Mouse (Mus musculus): Measurements from ENCODE around the gene Bcl2l11.
A peak's percentile ranks its signal among the peaks of the same experiment; 100 is the strongest.

Gene Bcl2l11

DNA sequence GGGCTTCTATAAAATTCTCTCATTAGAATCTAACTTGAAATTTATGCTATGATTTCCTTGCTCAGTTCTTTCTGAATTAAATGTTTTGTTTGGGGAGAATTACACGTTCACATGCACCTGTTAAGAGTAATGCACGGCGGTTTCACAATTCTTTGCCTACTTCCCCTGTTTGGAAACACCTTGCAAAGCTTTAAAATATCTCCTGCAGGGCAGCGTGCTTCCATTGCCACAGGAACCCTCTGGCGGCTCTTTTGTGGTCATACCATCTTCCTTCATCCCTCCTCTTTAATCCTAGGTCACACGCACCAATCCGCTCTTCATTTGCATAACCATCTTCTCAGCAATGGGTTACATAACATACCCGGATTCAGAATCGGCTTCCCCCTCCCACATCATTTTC, 14.3 kb upstream of the Bcl2l11 start:
- DNase-seq (ENCODE audit: low spot score in 2 of 2): no peak

DNA sequence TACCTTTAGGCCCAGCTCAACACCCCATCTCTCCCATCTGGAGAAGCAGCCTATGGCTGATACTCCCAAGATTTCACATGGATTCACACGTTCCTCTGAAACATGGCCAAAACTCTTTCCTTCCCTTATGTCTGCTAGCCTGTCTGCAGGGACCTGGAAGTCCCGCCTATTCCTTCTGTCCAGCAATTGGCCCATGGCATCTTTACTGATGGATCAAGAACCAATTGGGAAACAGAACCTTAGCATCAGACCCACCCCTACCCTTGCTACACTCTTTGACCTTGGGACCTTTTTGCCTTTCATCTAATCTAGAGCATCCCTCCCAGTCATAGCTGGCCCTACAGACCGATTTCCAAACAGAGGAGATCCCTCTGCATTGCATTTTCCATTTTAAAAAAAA, 11.2 kb upstream of the Bcl2l11 start:
- no peak for DNase-seq (ENCODE audit: low spot score in 2 of 2)

DNA sequence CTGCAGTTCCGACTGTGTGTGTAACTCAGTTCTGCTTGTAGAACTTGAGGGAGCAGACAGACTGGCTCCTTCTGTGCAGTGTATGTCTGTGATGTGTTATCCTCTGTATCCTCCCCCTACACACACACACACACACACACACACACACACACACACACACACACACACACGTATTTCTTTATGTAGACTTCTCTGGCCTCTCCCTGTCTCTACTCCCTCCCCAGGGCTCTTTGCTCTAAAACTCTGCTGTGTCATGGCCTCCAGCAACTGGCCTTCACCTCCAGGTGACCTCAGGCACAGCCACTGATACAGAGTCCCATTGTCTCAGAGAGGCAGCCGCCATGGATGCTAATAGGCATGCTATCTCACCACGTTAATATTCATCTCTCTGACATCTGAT, 10.3 kb upstream of the Bcl2l11 start:
- DNase-seq (ENCODE audit: low spot score in 2 of 2): no peak

DNA sequence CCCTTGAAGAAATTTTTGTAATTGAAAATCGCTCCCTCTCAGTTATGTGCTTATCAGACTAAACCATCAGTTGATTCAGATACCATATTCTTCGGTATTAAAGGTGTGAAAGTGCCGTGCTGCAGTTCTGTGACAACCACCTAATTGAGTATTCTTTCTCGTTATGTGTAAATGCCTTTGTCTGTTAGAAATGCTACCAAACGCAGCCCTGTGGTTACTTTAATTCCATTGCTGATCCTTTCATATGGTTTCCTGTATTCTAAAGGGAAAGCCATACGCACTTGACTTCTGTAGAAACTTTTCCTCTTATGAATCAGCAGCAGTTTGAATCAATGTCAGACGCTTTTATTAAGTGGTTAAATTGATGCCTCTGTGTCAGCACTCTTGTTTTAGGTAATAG, 8.2 kb upstream of the Bcl2l11 start:
- no peak for DNase-seq (ENCODE audit: low spot score in 2 of 2)

DNA sequence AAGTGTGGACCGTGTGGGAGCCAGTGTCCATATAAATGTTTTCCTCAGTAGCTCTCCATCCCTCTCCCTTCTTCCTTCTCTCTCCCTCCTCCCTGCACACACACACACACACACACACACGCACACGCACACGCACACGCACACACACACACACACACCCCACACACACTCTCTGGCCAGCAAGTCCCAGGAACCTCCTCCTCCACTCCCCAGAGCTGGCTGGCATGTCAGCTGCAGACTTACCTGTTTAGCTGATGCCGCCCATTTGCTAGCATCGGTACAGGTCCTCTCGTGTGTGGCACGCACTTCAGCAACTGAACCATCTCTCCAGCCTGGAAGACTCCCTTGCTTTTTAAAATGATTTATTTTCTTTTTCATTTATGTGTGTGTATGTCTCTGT, 6.9 kb upstream of the Bcl2l11 start:
- no peak for DNase-seq (ENCODE audit: low spot score in 2 of 2)

DNA sequence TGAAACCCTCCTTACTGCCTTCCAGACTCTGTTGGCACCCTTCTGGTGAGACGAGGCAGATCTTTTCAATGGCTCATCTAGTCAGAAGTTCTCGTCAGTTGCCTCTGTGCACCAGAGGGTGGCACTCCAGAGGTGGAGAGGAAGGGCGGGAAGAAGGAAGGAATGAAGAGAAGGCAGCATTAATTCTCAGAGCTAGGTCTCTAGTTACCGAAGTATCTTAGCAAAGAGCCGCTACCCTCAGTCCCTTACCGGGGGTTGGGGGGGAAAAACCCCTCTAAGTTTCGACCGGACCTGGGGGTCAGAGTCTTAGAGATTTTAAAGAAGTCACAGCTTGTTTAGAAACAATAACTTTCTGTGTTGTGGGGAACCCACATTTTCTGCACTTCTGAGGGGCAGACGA, 3.3 kb upstream of the Bcl2l11 start:
- peak; percentile 66 to 69 for DNase-seq (ENCODE audit: low spot score in 2 of 2)

DNA sequence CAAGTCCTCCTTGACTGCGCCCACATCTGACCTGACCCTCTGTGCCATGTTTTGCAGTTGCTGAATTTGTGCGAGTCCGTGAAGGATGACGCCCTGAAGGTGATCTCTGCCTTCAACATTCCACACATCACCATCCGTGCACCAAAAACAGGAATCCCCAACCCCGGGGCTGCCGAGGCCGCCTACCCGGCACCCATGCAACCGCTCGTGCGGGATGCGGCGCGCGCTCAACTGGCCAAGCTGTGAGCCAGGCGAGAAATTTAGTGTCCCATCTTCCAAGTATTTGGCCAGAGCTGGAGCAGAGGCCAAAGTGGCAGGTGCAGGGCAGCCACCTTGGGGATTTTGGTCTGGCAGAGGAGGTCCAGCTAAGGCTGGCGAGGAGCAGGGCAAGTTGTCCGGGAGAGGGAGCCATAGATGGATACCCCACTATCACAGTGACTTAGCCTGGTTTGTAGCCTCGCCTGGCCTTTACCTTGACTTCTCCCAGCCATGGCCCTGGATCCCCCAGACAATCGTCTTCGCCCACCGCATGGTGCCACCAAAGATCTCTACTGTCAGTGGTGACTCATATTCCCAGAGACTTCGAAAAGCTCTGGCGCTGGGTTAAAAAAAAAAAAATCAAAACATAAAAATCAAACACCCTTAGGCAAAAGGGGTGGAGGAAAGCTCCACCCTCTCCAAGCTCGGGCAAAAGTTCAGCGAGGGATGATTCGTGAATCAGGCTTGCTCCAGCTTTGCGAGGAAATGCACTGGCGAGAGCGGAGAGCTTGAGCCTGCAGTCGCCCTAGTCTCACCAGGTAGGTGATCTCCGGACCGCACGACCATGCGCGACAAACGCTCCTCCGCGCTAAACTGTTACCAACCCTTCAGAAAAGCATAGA, 2.7 kb upstream of the Bcl2l11 start:
- DNase-seq (ENCODE audit: low spot score in 2 of 2): peak in 1 of 2 experiments; percentile 36

DNA sequence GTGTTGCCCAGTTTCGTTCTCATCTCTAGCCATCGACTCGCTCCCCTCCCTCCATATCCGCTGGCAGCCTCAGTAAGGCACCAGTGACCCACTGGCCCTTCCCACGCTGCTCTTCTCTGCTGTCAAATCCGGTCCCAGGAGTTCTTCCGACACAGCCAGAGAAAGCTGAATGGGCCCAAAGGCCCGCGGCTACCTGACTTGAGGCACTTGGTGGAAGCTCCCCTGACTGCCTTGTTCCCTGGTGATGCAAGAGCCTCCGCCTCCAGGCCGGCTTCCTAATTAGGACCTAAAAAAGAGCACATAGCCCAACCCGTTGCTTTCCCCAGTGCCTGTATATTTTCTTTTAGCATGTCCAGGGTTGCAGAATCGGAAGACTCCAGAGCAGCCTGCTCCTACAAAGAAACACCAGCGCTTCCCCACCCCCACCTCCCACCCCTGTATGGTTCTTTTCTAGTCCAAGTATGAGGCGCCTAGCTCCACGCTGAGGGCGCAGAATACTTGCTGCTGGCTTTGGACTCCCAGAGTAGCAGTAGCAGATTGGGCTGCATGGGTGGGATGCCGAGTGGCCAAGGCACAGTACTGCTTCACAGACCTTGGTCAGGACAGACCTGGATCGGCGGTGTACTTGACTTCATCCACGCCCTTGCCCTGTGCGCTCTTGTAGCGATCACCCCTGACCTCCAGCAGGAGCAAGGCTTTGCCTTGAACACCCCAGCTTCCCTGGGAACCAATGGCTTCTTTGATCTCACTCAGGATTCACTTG, 1.7 kb upstream of the Bcl2l11 start:
- DNase-seq (ENCODE audit: low spot score in 2 of 2): peak; percentile 18 to 47

DNA sequence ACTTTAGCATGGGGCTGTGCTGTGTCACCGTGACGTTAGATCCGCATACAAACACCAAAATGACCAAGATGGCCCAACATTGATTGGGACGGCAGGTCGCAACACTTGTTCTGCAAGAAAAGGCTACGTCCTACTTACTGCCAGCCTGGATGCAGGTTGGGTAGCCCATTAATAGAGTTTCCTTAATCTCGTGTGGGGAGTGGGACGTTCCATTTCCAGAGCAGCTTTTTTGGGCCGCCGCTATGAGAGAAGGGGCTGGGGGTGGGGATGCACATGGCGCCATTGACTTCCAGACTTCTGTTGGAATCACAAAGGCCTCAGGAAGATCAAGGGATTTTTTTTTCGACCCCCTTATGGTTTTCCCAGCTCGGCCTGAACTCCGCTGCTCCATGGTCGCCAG, 1.1 kb upstream of the Bcl2l11 start:
- no peak for DNase-seq (ENCODE audit: low spot score in 2 of 2)

DNA sequence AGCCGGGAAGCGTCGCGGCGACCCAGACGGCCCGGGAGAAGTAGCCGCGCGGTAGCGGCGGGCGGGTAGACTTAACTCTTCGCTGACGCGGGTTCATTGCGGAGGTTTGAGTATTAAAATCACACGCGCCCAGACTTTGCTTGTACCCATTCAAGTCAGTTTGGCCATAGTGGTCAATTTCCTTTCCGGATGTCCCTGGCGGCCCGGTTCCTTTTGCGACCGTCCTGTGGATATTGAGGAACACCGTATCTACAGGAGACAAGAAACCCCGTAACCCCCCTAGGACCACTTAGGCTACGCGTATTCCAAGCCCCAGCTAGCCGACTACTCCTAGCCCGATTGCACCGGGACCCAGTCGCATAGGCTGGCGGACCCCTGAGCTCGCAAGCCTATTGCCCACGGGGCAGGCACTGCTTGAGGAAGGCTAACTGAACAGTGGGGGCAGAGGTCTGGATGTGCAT, 783 bp downstream of the Bcl2l11 start:
- DNase-seq (ENCODE audit: low spot score in 2 of 2): peak; percentile 15 to 33

DNA sequence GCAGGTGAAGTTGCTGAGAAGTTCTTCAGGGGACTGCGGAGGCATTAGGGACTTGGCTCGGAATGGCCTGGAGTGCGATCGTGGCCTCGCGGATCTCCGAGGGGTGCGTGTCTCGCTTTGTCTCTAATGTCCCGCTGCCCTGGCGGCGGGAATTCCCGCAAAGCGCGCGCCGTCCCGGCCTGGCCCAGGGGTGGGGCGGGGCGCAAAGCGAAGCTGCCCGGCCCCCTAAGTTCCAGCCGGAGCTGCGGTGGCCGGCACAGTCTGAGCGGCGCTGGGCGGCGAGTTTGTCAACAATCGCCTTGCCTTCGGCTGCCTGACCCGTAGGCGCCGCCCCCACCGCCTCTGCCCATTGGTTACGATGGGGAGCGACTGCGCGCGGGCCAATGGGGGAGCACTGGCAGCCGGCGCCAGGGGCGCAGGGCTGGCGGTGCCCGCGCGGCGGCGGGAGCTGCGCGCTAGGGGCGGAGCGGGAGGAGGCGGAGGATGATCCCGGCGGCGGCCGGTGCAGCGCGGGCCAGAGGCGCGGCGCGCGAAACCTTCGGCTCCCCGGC, 1.4 kb downstream of the Bcl2l11 start:
- peak; percentile 82 for DNase-seq (ENCODE audit: low spot score in 2 of 2)

DNA sequence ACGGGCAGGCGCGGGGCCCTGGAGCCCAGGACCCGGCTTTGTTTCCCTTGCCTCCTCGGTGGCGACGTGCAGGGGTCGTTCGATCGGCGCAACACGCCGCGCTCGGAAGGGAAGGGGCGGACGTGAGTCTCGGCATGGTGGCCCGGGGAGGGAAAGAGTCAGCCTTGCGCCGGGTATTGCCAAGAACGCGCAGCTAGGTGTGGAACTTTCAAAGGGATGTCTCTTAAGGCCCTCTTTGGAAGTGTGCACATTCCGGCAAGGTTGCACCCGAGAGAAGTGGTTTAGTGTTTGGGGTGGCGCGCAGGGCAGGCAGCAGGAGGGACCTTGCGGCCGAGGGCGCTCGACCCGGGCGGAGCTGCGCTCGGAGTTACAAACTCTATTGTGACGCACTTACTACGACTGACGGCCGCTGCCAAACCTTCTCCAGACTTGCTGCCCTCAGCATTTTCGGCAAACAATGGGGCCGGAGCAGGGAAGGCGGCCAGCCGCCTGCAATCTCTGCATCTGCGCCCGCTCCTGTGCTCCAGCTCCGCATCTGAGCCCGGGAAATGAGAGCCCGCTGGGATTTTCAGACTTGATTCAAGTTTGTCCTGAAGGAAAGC, 2.0 kb downstream of the Bcl2l11 start:
- peak; percentile 40 to 58 for DNase-seq (ENCODE audit: low spot score in 2 of 2)

DNA sequence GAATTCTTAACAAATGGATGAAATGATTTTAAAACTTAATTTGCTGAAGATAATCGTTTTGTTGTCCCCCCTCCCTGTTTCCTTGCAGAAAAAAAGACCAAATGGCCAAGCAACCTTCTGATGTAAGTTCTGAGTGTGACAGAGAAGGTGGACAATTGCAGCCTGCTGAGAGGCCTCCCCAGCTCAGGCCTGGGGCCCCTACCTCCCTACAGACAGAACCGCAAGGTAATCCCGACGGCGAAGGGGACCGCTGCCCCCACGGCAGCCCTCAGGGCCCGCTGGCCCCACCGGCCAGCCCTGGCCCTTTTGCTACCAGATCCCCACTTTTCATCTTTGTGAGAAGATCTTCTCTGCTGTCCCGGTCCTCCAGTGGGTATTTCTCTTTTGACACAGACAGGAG, 2.7 kb downstream of the Bcl2l11 start:
- DNase-seq (ENCODE audit: low spot score in 2 of 2): no peak

DNA sequence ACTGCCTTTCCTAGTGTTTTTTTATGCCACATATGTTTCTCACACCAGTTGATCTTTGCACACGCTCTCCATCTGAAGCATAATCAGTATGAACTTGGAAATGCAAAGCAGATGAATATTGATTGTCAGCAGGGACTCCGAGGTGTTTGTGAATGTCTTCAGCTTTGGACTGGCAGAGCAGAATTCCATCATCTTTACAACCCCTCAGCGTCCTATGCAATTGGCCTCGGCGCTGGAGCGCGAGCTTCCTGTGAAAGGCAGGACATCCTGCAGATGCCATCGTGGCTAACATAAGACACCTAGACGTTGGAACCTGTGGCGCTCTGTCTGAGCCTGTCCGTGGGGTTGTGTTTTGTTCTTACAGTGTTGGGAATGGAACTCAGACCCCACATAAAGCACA, 5.7 kb downstream of the Bcl2l11 start:
- no peak for DNase-seq (ENCODE audit: low spot score in 2 of 2)

DNA sequence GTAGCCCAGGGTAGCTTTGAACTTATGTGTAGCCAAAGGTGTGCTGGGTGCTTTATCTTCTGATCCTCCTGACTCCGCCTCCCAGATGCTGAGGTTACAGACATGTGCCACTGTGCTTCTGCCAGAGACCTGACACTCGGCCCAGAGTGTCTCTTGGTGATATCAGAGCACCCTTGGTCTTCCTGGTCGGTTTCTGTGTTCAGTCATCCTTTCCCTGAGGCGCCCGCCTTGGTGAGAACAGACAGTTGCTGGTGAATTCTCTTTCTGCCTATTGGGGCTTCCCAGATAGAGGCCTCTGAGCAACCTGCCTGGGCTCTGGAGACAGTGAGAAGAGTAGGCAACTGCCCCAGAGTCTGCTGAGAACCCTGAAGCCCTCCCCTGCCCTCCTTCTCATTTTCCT, 6.8 kb downstream of the Bcl2l11 start:
- no peak for DNase-seq (ENCODE audit: low spot score in 2 of 2)

DNA sequence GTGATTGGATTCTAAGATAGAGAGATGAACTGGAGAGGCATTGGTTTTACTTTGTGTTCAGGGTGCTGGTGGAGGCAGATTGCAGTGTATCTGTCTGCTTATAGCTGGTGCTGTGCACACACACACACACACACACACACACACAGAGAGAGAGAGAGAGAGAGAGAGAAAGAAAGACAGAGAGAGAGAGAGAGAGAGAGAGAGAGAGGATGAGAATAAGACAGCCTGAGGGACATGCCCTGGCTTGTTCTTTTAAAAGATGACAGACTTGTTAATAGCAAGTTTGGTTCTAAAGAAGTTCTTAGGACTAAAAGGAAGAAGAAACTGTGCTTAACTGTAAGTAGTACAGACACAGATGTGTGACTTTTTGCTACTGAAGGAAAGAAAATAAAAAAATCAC, 8.0 kb downstream of the Bcl2l11 start:
- no peak for DNase-seq (ENCODE audit: low spot score in 2 of 2)

DNA sequence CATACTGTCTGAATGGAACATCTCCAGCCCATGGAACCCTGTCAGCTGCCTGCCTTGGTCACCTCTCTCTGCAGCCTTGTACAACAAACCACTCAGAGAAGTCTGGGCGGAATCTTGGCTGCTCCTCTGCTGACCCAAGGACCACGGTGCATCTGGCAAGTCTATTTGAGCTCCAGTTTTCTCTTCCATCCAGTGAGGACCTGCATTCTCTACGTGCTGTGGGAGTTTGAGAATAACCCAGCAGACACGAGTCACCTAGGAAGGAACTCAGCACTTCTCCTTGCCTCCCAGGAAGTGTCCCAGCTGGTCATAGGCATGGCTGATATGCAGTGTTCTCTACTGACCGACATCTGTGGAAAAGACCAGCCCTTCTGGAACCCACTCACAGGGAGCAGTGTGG, 8.6 kb downstream of the Bcl2l11 start:
- no peak for DNase-seq (ENCODE audit: low spot score in 2 of 2)

DNA sequence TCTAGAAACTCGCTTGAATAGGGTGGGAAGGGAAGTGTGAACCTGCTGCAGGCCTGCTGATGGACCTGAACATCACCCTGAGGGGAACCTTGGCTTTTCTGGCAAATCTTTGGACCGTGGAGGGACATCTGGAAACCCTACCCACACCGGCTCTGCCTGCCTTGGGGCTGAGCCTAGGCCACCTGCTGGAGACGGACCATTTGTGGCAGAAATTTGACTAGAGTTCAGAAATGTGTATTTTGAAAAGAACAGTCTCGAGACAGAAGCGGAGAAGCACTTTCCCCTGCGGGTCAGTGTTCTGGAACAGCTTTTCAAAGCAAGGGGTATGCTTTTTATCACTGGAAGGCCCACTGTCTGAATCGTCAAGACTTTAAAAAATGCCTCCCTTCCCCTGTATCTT, 9.1 kb downstream of the Bcl2l11 start:
- no peak for DNase-seq (ENCODE audit: low spot score in 2 of 2)

DNA sequence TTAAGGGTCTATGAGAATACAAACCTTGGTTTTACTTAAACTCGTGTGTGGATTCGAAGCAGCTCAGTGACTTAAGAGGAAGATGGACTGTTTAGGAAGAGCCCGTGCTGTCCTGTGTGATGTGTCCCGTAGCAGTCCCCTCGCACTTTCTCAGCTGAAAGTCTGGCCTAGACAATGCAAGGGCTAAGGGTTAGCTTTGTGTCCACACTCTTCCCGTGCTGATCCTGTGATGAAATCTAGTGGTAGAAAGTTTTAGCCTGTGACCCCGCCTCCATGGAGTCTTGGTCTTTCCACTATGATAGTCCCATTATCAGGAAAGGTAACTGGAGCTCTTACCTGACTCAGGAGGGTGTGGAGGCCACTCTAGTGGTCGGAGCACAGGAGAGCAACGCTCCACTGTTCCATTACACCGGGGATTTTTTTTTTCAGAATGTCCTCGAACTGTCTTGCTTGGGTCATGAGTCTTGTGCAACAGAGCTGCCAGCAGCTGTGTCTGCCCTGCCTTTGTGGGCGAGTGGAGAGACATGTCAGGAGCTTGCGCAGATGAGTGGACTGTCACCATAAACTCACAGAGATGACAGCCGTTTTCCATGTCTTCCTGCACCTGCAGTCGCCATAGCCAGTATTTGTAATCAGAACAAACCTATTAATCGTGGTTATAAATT, 11.1 kb downstream of the Bcl2l11 start:
- DNase-seq (ENCODE audit: low spot score in 2 of 2): no peak

DNA sequence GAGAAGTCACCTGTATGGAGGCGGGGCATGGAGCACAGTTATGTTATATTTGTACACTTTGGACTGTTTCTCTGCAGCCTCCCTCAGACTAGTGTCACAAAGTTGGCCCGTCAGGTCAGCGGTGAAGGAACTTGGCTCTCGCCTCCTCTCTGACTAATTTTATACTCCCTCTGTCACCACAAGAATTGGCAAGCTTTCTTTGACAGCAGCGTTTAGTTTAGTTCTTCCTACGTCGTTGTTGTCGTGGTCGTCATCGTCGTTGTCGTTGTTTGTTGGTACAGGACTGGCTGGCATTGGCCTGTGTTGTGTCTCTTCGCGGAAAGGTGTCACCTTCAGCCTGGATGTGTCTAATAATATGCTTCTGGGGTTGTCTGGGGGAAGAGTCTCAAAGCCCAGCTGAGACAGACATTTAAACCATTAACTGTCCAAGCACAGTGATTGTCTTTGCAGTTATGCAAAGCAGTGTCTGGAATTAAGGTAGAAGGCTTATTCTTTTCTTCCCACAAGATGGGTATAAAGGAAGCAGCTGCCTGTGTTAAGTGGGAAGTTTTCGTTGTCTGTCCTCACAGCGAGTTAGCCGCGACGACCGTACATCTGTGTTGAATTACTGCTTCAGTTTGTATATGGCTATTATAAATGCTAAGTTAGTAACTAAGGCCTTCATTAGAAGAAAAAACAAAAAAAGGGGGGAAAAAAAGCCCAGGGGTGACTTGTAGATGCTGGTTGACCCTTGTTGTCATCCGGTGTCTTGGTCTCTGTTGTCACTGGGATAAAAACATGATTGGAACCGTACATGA, 11.8 kb downstream of the Bcl2l11 start:
- DNase-seq (ENCODE audit: low spot score in 2 of 2): no peak

DNA sequence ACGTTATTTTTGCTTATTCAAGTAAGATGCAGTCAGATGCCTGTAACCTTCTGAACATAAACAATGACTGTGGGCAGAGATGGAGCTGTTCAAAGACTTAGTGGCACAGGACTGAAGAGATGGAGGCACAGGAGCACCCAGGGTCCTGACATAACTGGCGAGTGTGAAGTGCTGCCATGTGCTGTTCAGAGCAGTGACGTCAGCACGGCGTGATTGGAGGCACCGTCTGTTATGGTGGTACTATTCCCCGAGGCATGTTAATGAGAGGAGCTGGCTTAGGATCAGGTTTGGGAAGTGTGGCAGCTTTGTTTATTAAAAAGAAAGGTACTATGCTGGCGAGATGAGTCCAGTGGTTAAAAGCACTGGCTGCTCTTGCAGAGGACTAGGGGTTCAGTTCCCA, 13.1 kb downstream of the Bcl2l11 start:
- no peak for DNase-seq (ENCODE audit: low spot score in 2 of 2)

Measured in right cerebral cortex, adult 2 months (tissue).